Mouse (Mus musculus): Measurements from ENCODE around the gene Tln2. TPM values are rescaled to one million over a fixed set of nuclear protein-coding genes. Genes with fewer than 3 reads are reported as not detected.

Tln2 gene
- polyA plus RNA-seq, 1 experiment from 2014 or later = 22.6 TPM

DNA sequence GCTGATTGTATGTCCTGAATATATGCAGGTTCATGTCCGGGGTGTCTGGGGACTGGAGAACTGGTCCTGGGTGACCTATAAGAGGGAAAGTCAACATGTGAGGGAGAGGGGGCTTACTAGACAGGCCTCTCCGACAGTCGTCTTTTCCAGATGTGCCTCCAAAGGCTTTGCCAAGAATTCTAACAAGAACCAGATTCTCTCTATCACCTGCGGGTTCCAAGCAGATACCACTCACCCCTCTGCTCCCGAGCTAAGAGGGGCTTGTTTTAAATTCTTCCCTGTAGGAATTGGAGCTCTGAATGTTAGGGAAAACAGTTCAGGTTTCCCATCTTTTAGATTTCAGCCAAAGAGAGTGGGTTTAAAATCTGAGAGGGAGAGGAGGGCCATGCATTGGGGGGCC, 381.3 kb downstream of the Tln2 start:
- no peak overlapping the region for H3K4me3 ChIP-seq (ENCODE audit: low read depth, low read length)

DNA sequence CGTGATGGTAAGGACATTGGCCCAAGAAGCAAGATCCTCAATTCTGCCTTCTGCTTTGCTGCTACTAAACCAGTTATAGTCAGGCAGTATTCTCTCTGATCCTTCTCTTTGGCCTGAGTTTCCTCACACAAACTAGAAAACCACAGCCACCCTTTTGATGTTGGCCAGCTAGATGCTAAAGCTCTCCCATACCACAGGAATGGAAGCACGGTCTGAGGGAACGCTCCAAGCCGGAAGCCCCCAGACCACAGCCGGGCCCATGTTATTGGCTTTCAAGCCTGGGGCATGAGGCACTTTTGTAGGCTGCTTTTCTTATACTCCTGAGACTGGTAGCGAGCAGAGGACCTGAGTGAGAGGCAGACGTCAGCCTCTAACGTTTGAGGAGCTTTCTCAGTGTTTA, 383.4 kb downstream of the Tln2 start:
- H3K4me1 ChIP-seq (replicated peaks; ENCODE audit: control insufficient read depth, insufficient read depth, low read length) = no peaks in the 10 kb centered on the region
- no peaks in the 10 kb centered on the region for H3K9me3 ChIP-seq (ENCODE audit: control insufficient read depth, low read length)
- DNase-seq (ENCODE audit: low spot score) (no peak), ATAC-seq (ENCODE audit: low FRiP score) (no peak)
- H3K27me3 ChIP-seq (ENCODE audit: control insufficient read depth, insufficient read depth, low read length) = no peaks in the 10 kb centered on the region
- no peaks in the 10 kb centered on the region for H3K36me3 ChIP-seq (ENCODE audit: control insufficient read depth, insufficient read depth, low read length)
- no peak overlapping the region for H3K4me2 ChIP-seq (replicated peaks; ENCODE audit: low read depth, low read length)
- no peak overlapping the region for H3K27ac ChIP-seq (ENCODE audit: low read depth, low read length)
- H3K9ac ChIP-seq (ENCODE audit: low read depth, low read length) = no peak overlapping the region
- no peak overlapping the region for H3K4me3 ChIP-seq (ENCODE audit: low read depth, low read length)
- WGBS = 86% methylated on average over 8 of the region's 8 CpGs

More for the DNA sequence above, 381.3 kb downstream of the Tln2 start:
- Histone ChIP-seq H3K27me3 (ENCODE audit: control insufficient read depth, insufficient read depth, low read length) (no peaks in the 10 kb centered on the region), H3K4me1 (replicated peaks; ENCODE audit: control insufficient read depth, insufficient read depth, low read length) (no peaks in the 10 kb centered on the region), H3K36me3 (ENCODE audit: control insufficient read depth, insufficient read depth, low read length) (no peaks in the 10 kb centered on the region), H3K9ac (ENCODE audit: low read depth, low read length) (no peak overlapping the region), H3K4me2 (replicated peaks; ENCODE audit: low read depth, low read length) (no peak overlapping the region), H3K27ac (ENCODE audit: low read depth, low read length) (no peak overlapping the region), H3K9me3 (ENCODE audit: control insufficient read depth, low read length) (no peaks in the 10 kb centered on the region)
- DNase-seq (ENCODE audit: low spot score) (no peak), ATAC-seq (ENCODE audit: low FRiP score) (no peak)
- WGBS = 60% methylated on average over 5 of the region's 5 CpGs

- Histone ChIP-seq H3K27ac (ENCODE audit: low read depth, low read length) (no peak overlapping the region), H3K9ac (ENCODE audit: low read depth, low read length) (no peak overlapping the region), H3K9me3 (ENCODE audit: control insufficient read depth, low read length) (no peaks in the 10 kb centered on the region), H3K36me3 (ENCODE audit: control insufficient read depth, insufficient read depth, low read length) (no peaks in the 10 kb centered on the region), H3K4me1 (replicated peaks; ENCODE audit: control insufficient read depth, insufficient read depth, low read length) (no peaks in the 10 kb centered on the region), H3K4me2 (replicated peaks; ENCODE audit: low read depth, low read length) (no peak overlapping the region), H3K4me3 (ENCODE audit: low read depth, low read length) (no peak overlapping the region), H3K27me3 (ENCODE audit: control insufficient read depth, insufficient read depth, low read length) (no peaks in the 10 kb centered on the region)
- ATAC-seq (ENCODE audit: low FRiP score) (no peak), DNase-seq (ENCODE audit: low spot score) (no peak)
- 87% methylated on average over 6 of the region's 6 CpGs for WGBS
Observed at GRCm38 (mm10) chr9:67173816-67174215, 385.7 kb downstream of the Tln2 start.

DNA sequence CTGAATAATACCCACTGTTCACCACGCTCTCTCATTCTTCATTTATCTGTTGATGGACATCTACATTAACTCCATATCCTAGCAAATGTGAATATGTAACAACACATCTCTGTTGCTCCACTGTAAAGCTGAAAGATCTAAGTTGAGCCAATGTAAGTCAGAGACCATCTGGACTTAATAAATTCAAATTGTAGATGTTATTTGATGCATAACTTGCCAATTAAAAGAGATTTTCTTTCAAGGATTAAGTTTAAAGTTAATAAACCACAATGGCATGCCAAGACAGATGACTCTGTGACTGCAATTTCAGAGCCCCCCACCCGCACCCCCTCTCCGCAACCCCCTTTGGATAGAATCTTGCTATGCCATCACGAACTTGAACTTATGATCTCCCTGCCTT, 386.3 kb downstream of the Tln2 start:
- Histone ChIP-seq H3K4me2 (replicated peaks; ENCODE audit: low read depth, low read length) (no peak overlapping the region), H3K27me3 (ENCODE audit: control insufficient read depth, insufficient read depth, low read length) (no peaks in the 10 kb centered on the region), H3K4me1 (replicated peaks; ENCODE audit: control insufficient read depth, insufficient read depth, low read length) (no peaks in the 10 kb centered on the region), H3K9ac (ENCODE audit: low read depth, low read length) (no peak overlapping the region), H3K27ac (ENCODE audit: low read depth, low read length) (no peak overlapping the region), H3K4me3 (ENCODE audit: low read depth, low read length) (no peak overlapping the region), H3K9me3 (ENCODE audit: control insufficient read depth, low read length) (no peaks in the 10 kb centered on the region), H3K36me3 (ENCODE audit: control insufficient read depth, insufficient read depth, low read length) (no peaks in the 10 kb centered on the region)
- whole genome bisulfite sequencing = 93% methylated on average over 4 of the region's 4 CpGs
- DNase-seq (ENCODE audit: low spot score) = no peak
- no peak for ATAC-seq (ENCODE audit: low FRiP score)

DNA sequence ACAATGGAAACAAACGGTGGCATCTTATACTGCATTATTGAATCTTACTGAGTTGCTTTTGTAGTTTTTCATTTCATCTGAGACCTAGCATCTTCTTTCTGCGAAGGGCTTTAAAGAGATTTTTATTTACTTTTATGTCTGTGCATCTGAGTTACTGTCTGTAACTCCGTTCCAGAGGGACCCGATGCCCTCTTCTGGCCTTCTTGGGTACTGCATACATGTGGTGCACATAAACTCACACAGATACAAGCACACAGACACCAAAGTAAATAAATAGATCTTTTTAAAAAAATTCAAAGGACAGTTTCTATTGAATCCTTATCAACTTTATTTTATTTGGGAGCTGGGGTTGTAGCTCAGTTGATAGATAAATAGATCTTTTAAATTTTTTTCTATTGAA, 388.1 kb downstream of the Tln2 start:
- Histone ChIP-seq H3K27ac (ENCODE audit: low read depth, low read length) (no peak overlapping the region), H3K4me2 (replicated peaks; ENCODE audit: low read depth, low read length) (no peak overlapping the region), H3K4me1 (replicated peaks; ENCODE audit: control insufficient read depth, insufficient read depth, low read length) (no peaks in the 10 kb centered on the region), H3K9me3 (ENCODE audit: control insufficient read depth, low read length) (no peaks in the 10 kb centered on the region), H3K36me3 (ENCODE audit: control insufficient read depth, insufficient read depth, low read length) (no peaks in the 10 kb centered on the region), H3K4me3 (ENCODE audit: low read depth, low read length) (no peak overlapping the region), H3K9ac (ENCODE audit: low read depth, low read length) (no peak overlapping the region), H3K27me3 (ENCODE audit: control insufficient read depth, insufficient read depth, low read length) (no peaks in the 10 kb centered on the region)
- DNase-seq (ENCODE audit: low spot score) (no peak), ATAC-seq (ENCODE audit: low FRiP score) (no peak)
- 93% methylated on average over 4 of the region's 4 CpGs for WGBS

GRCm38 (mm10) chr9:67170759-67171158, 388.7 kb downstream of the Tln2 start:
- Histone ChIP-seq H3K27ac (ENCODE audit: low read depth, low read length) (no peak overlapping the region), H3K4me2 (replicated peaks; ENCODE audit: low read depth, low read length) (no peak overlapping the region), H3K36me3 (ENCODE audit: control insufficient read depth, insufficient read depth, low read length) (no peaks in the 10 kb centered on the region), H3K4me3 (ENCODE audit: low read depth, low read length) (no peak overlapping the region), H3K4me1 (replicated peaks; ENCODE audit: control insufficient read depth, insufficient read depth, low read length) (no peaks in the 10 kb centered on the region), H3K27me3 (ENCODE audit: control insufficient read depth, insufficient read depth, low read length) (no peaks in the 10 kb centered on the region), H3K9ac (ENCODE audit: low read depth, low read length) (no peak overlapping the region), H3K9me3 (ENCODE audit: control insufficient read depth, low read length) (no peaks in the 10 kb centered on the region)
- DNase-seq (ENCODE audit: low spot score) (no peak), ATAC-seq (ENCODE audit: low FRiP score) (no peak)
- WGBS = 75% methylated on average over 8 of the region's 8 CpGs

GRCm38 (mm10) chr9:67170047-67170446, 389.5 kb downstream of the Tln2 start:
- Histone ChIP-seq H3K27ac (ENCODE audit: low read depth, low read length) (no peak overlapping the region), H3K4me3 (ENCODE audit: low read depth, low read length) (no peak overlapping the region)
- 75% methylated on average over 3 of the region's 3 CpGs for WGBS

More at GRCm38 (mm10) chr9:67170047-67170446, 389.5 kb downstream of the Tln2 start:
- H3K36me3 ChIP-seq (ENCODE audit: control insufficient read depth, insufficient read depth, low read length) = no peaks in the 10 kb centered on the region
- no peak overlapping the region for H3K4me2 ChIP-seq (replicated peaks; ENCODE audit: low read depth, low read length)
- no peak overlapping the region for H3K9ac ChIP-seq (ENCODE audit: low read depth, low read length)
- H3K4me1 ChIP-seq (replicated peaks; ENCODE audit: control insufficient read depth, insufficient read depth, low read length) = no peaks in the 10 kb centered on the region
- DNase-seq (ENCODE audit: low spot score) (no peak), ATAC-seq (ENCODE audit: low FRiP score) (no peak)
- H3K27me3 ChIP-seq (ENCODE audit: control insufficient read depth, insufficient read depth, low read length) = no peaks in the 10 kb centered on the region
- no peaks in the 10 kb centered on the region for H3K9me3 ChIP-seq (ENCODE audit: control insufficient read depth, low read length)

MicroRNAs within 50 kb of the gene (microRNA counts, 519-probe panel; counts per million panel counts)
- microRNA mmu-miR-190 = not detected

Other genes with a start within 250 kb of the Tln2 start
- gene C2cd4b, start 199.7 kb upstream of the Tln2 start, polyA plus RNA-seq (2014; fragmentation: Nextera tagmentation; extraction: Ambion mirVana) = 0.11 TPM in 1 of 2 replicates, not detected in the other